Mouse (Mus musculus) adrenal gland, postnatal 14 days (tissue): ENCODE measurements at regions not wholly inside any gene's neighbourhood (a gene's known extent, or its start where the extent isn't known, plus 50 kb on each side); places are given as distances from the start of the nearest gene placed in this dataset.

ENCODE experiments used
- DNase-seq: peaks from one replicate; pipeline ENCODE4 v3.0.0; 2021; ENCODE audit warnings: mixed read lengths

DNA sequence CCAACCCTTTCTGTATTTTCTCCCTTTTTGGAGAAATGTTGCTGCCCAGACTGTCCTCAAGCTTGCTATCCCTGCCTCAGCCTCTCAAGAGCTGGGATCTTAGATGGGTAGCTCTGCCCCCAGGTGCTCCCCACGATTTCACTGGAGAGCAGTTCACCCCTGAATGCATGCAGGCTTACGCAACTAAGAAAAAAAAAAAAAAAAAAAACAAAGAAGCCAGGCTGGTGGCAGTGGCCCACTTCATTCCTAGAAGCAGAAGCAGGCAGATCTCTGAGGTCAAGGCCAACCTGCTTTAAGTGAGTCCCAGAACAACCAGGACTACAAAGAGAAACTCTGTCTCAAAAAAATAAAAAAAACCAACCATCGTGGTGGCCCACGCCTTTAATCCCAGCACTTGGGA lies 51.2 kb upstream of the Fbxo11 start:
- no peak for DNase-seq

GRCm38 (mm10) chr17:88118714-88119113 lies 53.6 kb upstream of the Fbxo11 start:
- no peak for DNase-seq

GRCm38 (mm10) chr17:88123711-88124110 lies 58.6 kb upstream of the Fbxo11 start:
- no peak for DNase-seq

- no peak for DNase-seq
Observed at GRCm38 (mm10) chr17:88127126-88127525, 62.0 kb upstream of the Fbxo11 start.

GRCm38 (mm10) chr17:88131297-88131696 lies 66.2 kb upstream of the Fbxo11 start:
- no peak for DNase-seq

DNA sequence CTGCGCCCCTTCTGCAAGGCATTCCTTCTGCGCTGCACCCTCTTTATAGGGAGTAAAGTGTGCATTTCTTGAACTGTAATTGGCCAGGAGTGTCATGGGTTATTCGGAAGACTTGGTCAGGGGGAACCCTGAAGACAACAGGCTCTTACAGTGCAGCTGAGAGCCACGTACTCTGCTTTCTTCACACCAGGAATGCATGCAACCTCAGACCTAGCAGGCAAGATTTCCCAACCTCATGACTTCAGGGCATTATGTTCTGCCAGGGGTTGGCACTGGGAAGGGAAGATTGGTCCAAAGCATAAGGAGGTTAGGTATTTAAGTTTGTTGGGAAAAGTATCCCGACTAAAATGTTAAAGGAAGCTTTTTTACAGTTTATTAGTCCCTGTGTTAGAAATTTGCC lies 66.9 kb upstream of the Fbxo11 start:
- peak; percentile 56 for DNase-seq

DNA sequence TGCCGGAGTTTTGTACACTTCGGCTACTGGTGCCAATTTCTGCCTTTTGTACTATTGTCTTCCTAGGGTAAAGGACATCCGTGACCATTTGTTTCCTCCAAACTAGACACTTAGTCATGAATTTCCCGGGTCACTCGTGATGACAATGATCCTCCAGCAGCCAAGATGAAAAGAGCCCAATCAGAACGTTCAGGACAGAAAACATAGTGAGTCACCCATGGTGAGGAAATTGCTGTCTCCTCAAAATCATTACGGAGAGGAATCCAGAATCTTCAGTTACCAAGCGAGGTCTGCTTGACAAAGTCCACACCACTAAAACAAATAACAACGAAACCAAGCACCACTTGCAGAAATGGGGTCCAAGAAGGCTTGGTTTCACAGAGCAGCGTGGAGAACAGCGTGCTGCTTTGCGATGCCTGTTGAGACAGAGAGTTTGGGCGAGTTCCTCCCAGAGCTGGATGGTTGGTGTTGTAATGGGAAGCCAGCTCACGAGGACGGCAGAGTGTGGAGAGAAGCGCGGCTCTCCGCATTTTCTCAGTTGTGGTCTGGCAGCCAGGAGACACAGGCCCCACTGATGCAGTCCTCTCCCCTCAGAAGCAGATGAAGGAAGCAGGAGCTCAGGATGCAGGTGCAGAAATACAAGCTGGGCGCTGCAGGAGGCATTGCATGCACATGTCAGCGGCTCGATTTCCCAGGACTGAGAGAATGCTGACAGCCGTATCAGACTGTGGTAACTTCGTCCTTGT lies 67.7 kb upstream of the Fbxo11 start:
- peak; percentile 47 for DNase-seq

- no peak for DNase-seq
Observed at GRCm38 (mm10) chr17:88134546-88134945, 69.5 kb upstream of the Fbxo11 start.

GRCm38 (mm10) chr17:88141538-88141937 lies 76.4 kb upstream of the Fbxo11 start:
- DNase-seq: no peak

DNA sequence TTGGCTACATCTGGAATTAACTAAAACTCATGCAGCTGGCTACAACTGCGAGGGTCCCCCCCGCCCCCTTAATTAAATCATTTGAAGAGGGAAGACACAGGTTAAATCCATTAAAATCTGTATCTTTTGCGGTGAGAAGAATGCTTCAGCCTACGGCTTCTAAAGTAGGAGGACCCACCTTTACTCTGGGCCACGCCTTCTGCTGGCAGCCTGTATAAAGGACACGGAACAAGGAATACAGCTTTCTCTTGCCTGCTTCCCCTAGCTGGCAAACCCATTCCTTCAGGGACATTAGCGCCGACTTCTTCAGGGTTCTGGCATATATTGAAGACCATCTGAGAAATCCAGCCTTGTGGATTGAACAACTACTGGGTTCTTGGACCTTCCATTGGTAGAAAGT lies 76.9 kb upstream of the Fbxo11 start:
- no peak for DNase-seq

DNA sequence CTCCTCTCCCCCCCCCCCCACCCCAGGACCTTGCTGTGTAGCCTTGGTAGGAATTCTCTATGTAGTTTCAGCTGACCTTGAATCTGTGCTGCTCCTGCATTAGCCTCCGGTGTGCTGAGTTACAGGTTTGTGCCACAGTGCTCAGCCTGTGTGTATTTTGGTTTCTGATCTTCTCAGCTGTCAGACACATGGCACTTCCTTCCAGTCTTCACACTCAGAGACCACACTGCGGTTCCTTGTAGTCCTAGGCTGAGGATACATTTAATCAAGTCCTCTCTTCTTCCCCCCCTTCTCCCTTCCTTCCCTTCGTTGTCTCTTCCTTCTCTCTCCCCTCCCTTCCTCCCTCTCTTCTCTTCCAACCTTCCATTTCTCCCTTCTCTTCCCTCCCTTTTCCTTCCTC lies 77.7 kb upstream of the Fbxo11 start:
- no peak for DNase-seq

GRCm38 (mm10) chr17:88143378-88143943 lies 78.4 kb upstream of the Fbxo11 start:
- DNase-seq: no peak

DNA sequence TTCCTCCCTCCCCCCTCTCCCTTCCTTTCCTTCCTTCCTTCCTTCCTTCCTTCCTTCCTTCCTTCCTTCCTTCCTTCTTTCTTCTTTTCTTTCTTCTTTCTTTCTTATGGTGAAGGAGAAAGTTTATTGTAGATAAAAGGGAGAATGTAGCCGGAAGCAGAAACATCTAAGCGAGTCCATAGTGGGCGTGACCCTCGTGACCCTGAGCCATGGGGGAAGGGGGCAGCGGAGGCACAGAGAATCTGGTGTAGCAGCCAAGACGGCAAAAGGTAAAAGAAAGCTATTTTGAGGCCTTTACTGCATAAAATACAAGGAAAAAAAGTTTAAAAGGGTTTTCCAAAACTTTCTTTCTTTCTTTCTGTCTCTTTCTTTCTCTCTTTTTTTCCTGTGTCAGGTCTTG lies 93.5 kb upstream of the Fbxo11 start:
- DNase-seq: no peak

DNA sequence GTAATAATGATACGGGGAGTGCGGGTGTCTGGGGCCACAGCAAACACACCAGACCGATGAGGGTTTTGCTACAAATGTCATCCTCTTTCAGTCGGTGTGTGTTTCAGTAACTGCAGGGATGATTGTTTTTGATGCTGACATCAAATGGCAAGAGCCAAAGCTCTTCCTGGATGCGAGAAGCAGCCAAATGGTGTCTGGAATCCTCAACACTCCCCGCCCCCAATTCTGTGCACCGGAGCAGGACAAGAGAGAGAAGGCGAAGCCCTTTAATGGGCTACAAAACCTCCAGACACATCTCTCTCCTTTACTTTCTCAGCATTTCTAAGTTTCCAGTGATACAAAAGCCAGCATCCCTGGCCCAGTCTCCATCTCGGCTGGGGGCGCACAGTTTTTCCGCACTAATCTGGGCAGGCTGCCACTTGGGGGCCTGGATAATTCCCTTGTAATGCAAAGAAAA lies 94.1 kb upstream of the Fbxo11 start:
- no peak for DNase-seq

DNA sequence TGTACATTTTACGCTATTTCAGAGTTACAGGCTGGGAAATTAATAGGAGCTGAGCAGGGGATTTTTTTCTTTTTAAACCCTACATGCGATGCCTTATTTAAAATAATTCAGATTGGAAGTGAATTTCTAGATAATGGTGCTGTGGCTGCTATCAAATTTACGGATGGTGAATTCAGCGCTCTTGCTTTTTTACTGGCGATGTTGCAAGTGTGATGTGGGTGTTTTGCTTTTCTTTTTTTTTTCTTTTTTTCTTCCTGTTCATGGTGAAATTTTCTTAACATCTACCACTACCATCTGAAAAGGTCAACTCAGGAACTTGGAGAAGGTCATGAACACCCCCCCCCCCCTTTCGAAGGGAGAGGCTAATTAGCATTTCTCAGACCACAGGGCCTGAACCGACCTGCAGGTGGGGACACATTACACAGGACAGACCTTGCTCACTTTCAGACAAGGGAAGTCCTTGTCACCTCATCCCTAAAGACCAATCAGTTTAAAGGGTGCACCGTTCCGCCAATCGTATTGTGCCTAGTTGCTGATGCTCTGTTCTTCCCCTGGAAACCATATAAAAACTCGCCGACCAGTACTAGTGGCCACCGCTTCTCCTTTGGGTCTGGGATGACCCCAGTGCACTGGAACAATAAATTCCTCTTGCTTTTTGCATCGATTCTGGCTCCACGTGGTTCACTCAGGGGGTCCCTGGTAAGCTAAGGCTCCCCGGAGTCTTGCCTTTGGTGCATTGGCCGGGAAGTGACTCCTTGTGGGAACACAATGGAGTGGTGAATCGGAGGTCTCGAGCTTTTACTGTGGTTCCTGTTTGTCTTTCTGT lies 95.0 kb upstream of the Fbxo11 start:
- DNase-seq: no peak

- no peak for DNase-seq
Observed at GRCm38 (mm10) chr17:88160677-88161001, 95.5 kb upstream of the Fbxo11 start.

DNA sequence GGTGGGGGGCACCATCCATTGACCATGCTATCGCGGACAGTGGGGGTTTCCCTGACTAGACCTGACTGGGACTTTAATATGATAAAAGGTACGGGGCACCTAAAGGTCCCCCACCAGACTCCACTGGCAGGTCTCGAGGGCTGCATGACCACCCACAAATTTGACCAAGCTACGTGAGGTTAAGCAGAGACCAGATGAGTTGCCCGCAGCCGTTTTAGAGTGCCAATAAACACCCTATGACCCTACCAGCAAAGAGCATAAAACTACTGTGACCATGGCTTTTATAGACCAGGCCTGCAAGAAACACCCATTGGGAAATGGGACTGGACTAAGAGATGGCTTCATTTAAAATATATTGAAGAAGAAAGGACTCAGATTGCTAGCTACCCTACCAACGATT lies 96.7 kb upstream of the Fbxo11 start:
- no peak for DNase-seq

- DNase-seq: no peak
Observed at GRCm38 (mm10) chr17:88164805-88165204, 99.7 kb upstream of the Fbxo11 start.

DNA sequence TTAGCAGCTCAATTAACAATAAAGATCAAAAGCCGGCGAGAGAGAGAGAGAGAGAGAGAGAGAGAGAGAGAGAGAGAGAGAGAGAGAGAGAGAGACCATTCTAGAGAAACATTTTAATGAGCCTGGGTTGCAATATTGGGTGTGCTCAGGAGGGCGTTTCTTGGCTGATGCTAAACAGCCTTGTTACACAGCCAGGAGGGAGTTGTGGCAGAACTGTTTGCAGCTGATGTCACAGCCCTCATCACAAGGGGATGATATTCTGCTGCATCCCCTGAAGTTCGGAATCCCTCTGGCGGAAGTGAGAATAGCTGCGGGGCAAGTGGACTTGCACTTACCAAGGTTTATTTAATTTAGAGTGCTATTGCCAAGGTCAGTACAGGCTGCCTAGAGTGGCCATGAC lies 100.7 kb upstream of the Fbxo11 start:
- DNase-seq: peak; percentile 6

DNA sequence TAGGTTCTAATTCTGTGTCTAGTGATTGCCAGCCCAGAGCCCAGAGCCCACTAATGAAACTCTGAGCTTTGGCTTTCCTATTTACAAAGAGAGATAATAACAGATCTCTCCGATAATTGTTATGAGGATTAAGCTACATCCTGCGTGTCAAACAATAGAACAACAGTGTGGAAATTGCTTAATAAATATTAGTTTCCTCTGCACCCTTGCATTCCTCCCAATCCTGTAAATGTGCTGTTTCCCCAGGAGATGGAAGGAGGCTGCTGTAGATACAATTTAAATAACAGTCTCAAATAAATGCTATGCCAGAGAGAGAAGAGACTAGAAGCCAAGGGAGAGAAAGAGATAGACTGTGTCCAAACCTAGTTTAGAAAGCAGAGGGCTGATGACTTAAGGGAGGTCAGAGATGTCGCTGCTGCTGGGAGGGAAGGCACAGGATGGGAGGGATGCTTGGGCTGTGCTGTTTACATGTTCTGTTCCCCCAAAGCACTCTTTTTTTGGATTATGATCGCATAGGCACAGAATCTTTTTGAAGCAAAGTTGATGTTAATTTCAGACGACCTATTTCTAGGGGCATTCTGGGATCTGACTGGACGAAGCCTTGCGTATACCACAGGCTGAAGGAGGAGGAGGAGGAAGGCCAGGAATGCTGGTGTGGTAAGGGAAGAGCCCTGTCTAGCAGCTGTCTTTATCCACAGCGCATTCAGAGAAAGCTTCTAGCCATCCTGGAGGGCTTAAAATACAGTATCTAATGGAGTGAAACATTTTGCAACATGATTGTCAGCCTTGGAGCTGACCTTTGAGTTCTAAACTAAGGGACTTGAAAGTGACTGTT lies 103.4 kb upstream of the Fbxo11 start:
- DNase-seq: no peak

- DNase-seq: no peak
Observed at GRCm38 (mm10) chr17:88171606-88172005, 106.5 kb upstream of the Fbxo11 start.

DNA sequence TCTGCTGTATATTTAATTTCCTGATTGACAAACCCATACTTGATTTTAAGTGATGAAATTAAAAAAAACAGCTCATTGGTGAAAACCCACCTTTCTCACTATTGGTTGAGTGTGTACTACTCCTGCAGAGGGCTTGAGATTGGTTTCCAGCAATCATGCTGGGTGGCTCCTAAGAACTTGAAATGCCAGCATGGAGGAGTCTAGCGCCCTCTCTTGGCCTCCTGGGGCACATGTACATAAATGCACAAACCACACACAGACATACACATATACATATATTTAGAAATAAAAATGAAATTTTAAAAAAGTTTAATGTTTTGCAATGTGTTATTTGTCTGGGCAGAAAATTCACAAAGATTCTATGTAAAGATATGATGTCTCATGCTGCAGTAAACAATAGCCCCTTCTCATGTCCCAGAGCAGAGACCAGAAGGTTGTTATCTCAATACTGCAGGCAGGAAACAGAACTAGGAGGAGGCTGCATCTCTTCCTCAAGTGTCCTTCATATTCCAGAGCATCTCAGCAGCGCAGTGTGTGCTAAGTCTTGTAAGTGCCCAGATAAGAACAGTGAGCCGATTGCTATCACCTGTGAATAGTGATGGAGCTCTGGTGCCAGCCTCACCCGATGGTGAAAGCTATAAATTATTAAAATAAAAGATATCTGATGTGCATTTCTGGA lies 108.4 kb upstream of the Fbxo11 start:
- DNase-seq: no peak
